Comparison of ENCODE assay signal across 16 mouse cellular contexts in genomic region chr9:99152699-99153490, GRCm38 (mm10). TPM values are rescaled to one million over a fixed set of nuclear protein-coding genes. Genes with fewer than 3 reads are reported as not detected.
DNase-seq lines count a peak whose midpoint lies in the region; ATAC-seq and TF ChIP-seq lines count a peak whose summit lies in the region.
"Had no signal": no experiment of that assay in that cellular context is flagged by ENCODE, and none has a peak within 500 bp of the region (broad histone marks: within the 10 kb centered on the region; RNA-seq: fewer than 3 reads in every experiment).

No protein-coding gene starts in this region.

- WGBS in heart, embryonic 16.5 days = 57% methylated on average over 9 of the region's 9 CpGs
- 31% methylated on average over 9 of the region's 9 CpGs for WGBS in lung, embryonic 15.5 days

- H3K9ac ChIP-seq in heart, embryonic 16.5 days (ENCODE audit: low read length) = no peak overlapping the region
- no peak overlapping the region for H3K9ac ChIP-seq in lung, embryonic 15.5 days
- H3K9ac ChIP-seq: heart, embryonic 13.5 days; liver, postnatal 0 days had no signal

- 0 out of 2 replicates have a peak, but pooled peaks cover 2% of the 10 kb centered on the region for H3K4me1 ChIP-seq in heart, embryonic 16.5 days (ENCODE audit: control insufficient read depth, insufficient read depth, low read length)
- no peaks in the 10 kb centered on the region for H3K4me1 ChIP-seq in lung, embryonic 15.5 days
- H3K4me1 ChIP-seq in bone marrow macrophage, adult 2 months (ENCODE audit: control insufficient read depth, insufficient read depth, low read length) = peaks cover 17% of the 10 kb centered on the region

- H3K4me3 ChIP-seq in heart, embryonic 16.5 days (ENCODE audit: low read length) = no peak overlapping the region
- H3K4me3 ChIP-seq in lung, embryonic 15.5 days = no peak overlapping the region
- no peak overlapping the region for H3K4me3 ChIP-seq in bone marrow macrophage, adult 2 months (ENCODE audit: insufficient read depth, low read length)
- H3K4me3 ChIP-seq: heart, embryonic 13.5 days had no signal

- no peak for TF ChIP-seq POLR2A in bone marrow macrophage, adult 2 months (IDR thresholded peaks at IDR 0.05; ENCODE audit: borderline replicate concordance, low read depth, low read length)

- ATAC-seq in heart, embryonic 16.5 days (replicated peaks; ENCODE audit: extremely low read depth, insufficient read depth, low FRiP score) = no peak
- ATAC-seq in lung, embryonic 15.5 days (ENCODE audit: borderline replicate concordance, extremely low read depth, low FRiP score, low TSS enrichment) = no peak
- ATAC-seq: hindbrain, embryonic 16.5 days; liver, postnatal 0 days had no signal

- H3K4me2 ChIP-seq in heart, embryonic 16.5 days (ENCODE audit: low read depth, low read length) = no peak overlapping the region
- no peak overlapping the region for H3K4me2 ChIP-seq in lung, embryonic 15.5 days
- H3K4me2 ChIP-seq: heart, embryonic 13.5 days; midbrain, embryonic 11.5 days had no signal

- no peaks in the 10 kb centered on the region for H3K36me3 ChIP-seq in heart, embryonic 16.5 days (ENCODE audit: control insufficient read depth, insufficient read depth)
- H3K36me3 ChIP-seq in lung, embryonic 15.5 days = no peaks in the 10 kb centered on the region
- H3K36me3 ChIP-seq: heart, embryonic 13.5 days had no signal

- TF ChIP-seq CTCF in bone marrow macrophage, adult 2 months (IDR thresholded peaks at IDR 0.05; ENCODE audit: low read depth, low read length) = no peak

- no peaks in the 10 kb centered on the region for H3K27me3 ChIP-seq in heart, embryonic 16.5 days (ENCODE audit: control insufficient read depth, insufficient read depth, low read length)
- no peaks in the 10 kb centered on the region for H3K27me3 ChIP-seq in lung, embryonic 15.5 days
- H3K27me3 ChIP-seq: Patski had no signal

- no peaks in the 10 kb centered on the region for H3K9me3 ChIP-seq in heart, embryonic 16.5 days (replicated peaks; ENCODE audit: control insufficient read depth, low read length)
- no peaks in the 10 kb centered on the region for H3K9me3 ChIP-seq in lung, embryonic 15.5 days
- H3K9me3 ChIP-seq: heart, embryonic 13.5 days had no signal

- H3K27ac ChIP-seq in heart, embryonic 16.5 days (ENCODE audit: low read length) = peak overlapping the region; percentile 44; the same call in 1 of the 2 replicates
- peak overlapping the region; percentile 56 for H3K27ac ChIP-seq in lung, embryonic 15.5 days
- H3K27ac ChIP-seq in bone marrow macrophage, adult 2 months (ENCODE audit: insufficient read depth, low read depth, low read length) = peak overlapping the region; percentile 41
- H3K27ac ChIP-seq: heart, embryonic 13.5 days had no signal

- intact Hi-C loops in heart, postnatal 25 days (cut with DNase I) = no loop called here

- DNase-seq in heart, postnatal 25 days (ENCODE audit: low spot score) = no peak
- DNase-seq in lung, postnatal 25 days (ENCODE audit: low spot score) = no peak
- peak; percentile 69 for DNase-seq in ES-CJ7 (ENCODE audit: low read depth, low spot score)
- no peak for DNase-seq in natural killer cell, adult 2 months (ENCODE audit: low spot score in 2 of 2)
- DNase-seq in yolk sac, embryonic 10.5 days (ENCODE audit: low spot score) = no peak
- DNase-seq: embryo, embryonic 11 days; gastrocnemius, postnatal 36 days; liver, postnatal 0 days; thymus, postnatal 14 days had no signal

RNA-seq across cellular contexts. Expression of gene Pik3cb, which starts 12.5 kb away (rescaled TPM):
- polyA plus RNA-seq in heart, embryonic 16.5 days (2015; fragmentation: Nextera tagmentation; extraction: Ambion mirVana) = 0.98 and 1.5 TPM in 2 replicates
- total RNA-seq in heart, postnatal 25 days (2021) = 10 to 100 TPM in 1 of 2 experiments, 1 to 10 TPM in 1; 9.2 to 10.1 TPM
- polyA plus RNA-seq in lung, embryonic 15.5 days (2015; fragmentation: Nextera tagmentation; extraction: Ambion mirVana) = 1.5 and 1.6 TPM in 2 replicates
- polyA plus RNA-seq in bone marrow macrophage, adult 2 months (2012; ENCODE audit: insufficient read depth, insufficient read length, missing spikeins) = 13.4 and 15.6 TPM in 2 replicates
